Mouse (Mus musculus) cerebellum, postnatal 4 days (tissue): ENCODE results near the gene Gna15.

Source experiments
- DNase-seq, 2 experiments: peaks; one replicate each; pipeline ENCODE4 v3.0.0; 2022; ENCODE audit warnings: low spot score in 2 of 2, mixed read lengths in 1 of 2

Gna15 gene

GRCm38 (mm10) chr10:81495616-81496263 lies 28.3 kb downstream of the Gna15 start:
- no peak for DNase-seq

- DNase-seq = no peak
Measured at GRCm38 (mm10) chr10:81495151-81495550, 28.9 kb downstream of the Gna15 start.

DNA sequence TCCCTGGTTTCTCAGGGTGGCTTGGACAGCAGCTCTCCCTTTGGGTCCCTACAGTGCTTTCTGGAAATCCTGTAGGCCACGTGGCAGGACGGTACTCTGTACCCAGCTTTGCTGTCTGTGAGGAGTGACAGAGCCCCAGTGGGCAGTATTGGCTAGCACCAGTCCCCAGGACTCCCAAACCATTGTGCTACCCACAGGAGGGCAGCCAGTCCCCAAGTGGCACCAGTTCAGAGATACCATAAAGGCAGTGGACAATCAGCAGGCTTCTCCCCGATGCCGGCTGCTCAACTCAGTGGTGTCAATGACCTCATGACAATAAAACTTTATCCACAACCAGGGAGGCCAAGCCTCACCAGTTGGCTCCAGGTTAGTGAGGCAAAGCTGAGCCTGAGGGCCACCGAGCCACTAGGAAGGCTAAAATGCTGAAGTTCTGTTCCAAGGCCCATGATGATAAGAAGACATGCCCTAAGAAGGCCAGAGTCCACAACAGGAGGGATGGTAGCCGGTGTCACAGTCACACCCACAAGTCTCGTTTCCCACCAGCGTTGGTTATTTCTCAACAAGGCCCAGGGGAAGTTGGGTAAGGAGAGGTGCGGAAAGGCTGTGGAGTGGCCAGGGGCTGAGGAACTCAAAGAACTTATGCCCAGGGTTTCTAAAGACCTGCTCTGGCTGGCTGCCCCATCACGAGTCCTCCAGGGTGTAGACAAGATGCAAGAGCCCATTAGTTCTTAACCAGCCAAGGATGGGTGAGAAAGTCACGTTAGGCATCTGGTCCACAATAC lies 29.6 kb downstream of the Gna15 start:
- no peak for DNase-seq

GRCm38 (mm10) chr10:81493601-81494220 lies 30.3 kb downstream of the Gna15 start:
- DNase-seq = no peak

DNA sequence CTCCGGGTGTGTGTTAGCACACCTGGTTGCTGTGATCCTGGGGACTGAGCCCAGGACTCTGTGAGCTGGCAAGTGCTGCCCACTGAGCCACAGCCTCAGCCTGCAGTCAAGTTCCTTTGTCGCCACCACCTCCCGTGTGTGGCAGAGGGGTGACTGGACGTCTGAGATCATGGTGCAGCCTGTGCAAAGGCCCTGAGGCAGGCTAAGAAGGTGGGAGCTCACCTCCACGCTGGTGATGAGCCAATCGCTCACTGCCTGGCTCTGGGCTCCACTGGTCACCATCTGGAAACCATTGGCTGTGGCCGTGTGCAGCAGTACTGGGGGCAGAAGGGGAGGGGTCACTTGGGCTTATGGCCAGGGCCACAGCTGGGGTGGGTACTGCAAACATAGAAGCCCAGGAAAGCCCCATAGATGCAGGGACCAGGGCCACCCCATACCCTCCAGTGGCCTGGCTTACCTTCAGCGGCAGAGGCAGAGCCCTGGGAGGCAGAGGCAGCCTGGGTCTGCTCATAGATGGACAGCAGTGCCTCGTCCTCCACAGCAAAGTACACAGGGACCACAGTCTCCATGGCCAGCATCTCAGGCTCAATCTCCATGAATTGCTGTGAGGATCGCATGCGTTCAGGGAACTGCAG lies 31.3 kb downstream of the Gna15 start:
- no peak for DNase-seq

DNA sequence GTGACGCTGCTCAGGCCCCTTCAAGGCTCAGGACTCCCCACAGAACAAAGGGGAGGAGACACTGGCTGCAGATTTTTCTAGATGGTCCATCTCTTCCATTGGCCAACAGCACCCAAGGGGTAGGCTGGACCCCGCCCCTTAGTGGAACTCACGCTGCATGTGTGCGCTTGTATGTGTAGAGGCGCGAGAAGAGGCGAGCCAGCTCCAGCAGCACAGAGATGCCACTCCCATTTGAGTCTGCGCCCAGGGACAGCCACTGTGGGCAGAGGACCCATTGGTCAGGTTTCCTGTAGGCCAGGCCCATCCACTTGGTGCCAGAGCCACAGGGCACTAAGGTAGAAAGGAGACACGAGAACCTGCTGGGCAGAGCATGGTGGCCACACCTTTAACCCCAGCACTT lies 33.0 kb downstream of the Gna15 start:
- no peak for DNase-seq

DNA sequence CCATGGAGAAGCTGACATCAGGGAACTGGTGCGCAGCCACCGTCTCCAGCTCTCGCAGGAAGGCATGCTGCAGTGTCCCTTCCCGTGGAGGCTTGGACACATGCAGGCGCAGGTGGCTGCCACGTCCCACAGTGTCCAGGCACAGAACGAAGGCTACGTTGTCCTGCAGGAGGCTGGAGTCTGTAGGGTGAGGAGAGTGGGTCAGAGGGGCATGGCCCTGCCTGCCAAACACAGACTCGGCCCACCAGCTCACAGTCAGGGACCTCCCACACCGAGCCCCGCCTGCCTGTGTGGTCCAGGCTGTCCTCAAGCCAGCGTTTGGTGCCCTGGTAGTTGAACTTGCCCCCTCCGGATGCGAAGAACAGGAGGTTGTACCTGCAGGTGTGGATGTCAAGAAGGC lies 34.1 kb downstream of the Gna15 start:
- DNase-seq = no peak

DNA sequence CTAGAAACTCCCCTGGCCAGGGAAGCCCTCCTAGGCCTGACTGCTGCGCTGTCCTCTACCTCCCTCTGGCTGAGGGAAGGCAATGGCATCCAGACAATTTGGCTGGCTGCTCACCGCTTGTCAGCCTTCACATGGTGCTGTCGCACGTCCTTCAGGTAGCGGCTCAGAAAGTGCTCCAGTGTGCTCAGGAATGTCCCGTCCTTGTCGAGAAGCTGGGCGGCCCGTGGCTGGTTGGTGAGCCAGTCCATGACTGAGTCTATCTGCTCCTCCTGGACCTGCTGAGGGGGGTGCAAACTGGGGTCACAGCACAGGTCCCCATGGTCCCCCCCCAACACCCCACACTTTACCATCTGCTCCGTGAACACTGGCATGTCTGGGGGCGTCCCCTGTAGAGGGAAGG lies 35.9 kb downstream of the Gna15 start:
- DNase-seq = no peak

DNA sequence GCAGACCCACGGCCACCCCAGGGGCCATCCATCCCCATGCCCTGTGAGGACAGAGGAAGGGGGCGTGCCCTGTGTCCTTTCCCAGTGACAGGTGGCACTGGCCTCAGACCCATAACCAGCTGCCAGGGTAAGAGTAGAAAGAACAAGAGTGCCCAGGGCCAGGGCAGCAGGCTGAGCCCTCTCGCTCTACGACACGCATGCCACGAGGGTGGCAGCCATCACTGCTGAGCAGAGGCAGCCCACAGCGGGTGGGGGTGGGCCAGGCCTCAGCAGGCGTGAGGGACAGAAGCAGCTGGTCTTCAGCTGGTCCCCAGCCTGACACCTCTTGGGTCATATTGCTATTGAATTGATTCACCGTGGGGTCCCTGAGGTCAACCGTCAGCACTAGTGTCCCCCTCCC lies 37.5 kb downstream of the Gna15 start:
- DNase-seq = no peak

GRCm38 (mm10) chr10:81485479-81486018 lies 38.5 kb downstream of the Gna15 start:
- no peak for DNase-seq

- DNase-seq = no peak
Measured at GRCm38 (mm10) chr10:81485060-81485449, 39.0 kb downstream of the Gna15 start.

DNA sequence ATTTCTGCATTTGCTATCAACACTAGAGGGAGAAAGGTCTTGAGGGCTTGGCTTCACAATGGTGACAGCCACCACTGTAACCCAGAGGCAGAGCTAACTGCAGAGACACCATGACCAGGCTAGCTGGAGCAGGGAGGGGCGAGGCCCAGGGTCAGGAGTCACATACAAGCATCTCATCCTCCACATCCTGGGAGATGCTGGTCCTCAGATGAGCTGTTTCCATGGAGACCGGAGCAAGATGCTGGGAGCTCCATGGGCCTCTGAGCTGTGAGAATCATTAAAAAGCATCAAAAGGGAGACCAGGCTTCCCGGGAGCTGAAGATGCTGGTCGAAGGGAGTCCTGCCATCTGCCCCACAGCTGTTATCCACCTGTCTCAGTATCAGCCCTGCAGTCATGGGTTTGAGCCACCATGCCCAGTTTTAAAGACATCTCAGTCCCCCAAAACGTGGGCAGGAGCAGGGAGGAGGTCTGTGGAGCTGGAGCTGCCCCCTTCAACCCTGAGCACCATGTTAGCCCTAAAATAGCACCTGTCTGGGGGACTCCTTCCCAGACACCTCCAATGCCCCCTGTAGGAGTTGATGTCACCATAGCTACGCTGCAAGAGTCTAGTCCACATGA lies 39.5 kb downstream of the Gna15 start:
- no peak for DNase-seq

GRCm38 (mm10) chr10:81483983-81484382 lies 40.0 kb downstream of the Gna15 start:
- DNase-seq = peak in 1 of 2 experiments; percentile 64

GRCm38 (mm10) chr10:81482533-81482889 lies 41.5 kb downstream of the Gna15 start, which contains the start of gene Celf5:
Celf5 (minus strand) TSS chr10:81482709.
- DNase-seq = peak; percentile 55 to 79

GRCm38 (mm10) chr10:81481605-81482532 lies 42.2 kb downstream of the Gna15 start:
- DNase-seq = no peak

- no peak for DNase-seq
Measured at GRCm38 (mm10) chr10:81474461-81474860, 49.6 kb downstream of the Gna15 start.

DNA sequence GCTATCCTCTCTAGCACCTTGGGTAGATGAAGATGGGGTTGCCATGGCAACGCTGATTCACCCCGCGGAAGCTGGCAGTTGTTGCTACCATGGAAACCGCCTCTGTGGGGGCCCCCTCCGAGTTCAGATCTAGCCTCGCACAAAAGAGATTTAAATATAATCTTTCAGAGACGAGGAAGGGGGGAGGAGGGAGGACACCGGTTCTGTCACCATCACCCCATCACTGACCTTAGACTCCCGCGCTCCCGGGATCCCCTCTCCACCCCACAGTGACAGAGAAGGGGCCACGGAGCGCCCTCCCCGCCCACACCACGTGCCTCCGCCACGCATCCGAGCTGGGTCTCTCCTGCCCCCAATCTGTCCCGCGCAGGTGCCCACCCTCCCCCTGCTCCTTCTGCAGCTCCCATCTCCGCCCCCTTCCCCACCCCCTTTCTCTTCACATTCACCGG lies 51.0 kb downstream of the Gna15 start:
- peak in 1 of 2 experiments; percentile 72 for DNase-seq

DNA sequence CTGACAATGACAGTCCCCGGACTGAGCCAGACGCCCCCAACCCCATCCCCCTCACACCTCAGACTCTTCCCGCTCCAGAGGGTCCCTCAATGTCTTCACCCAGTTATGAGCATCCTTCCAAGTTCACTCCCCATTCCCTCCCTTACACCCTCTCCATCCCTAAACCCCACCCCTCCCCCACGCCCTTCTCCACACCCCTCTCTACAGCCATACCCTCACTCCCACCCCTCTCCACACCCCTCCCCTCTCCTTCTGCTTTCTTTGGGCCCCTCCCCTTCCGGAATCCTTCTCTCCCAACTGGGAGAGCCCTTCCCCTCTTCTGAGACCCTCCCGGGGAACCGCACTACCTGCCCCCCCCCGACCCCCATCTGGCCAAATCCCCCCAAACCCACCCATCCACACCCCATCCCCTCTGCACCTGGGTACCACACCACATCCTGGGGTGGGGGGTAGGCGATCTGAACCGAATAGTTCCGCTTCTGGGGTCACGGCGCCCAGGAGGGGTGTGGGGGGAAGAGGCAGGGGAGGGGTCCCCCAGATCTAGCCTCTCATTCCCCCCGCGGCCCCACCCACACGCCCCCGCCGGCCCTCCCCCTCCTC lies 51.5 kb downstream of the Gna15 start:
- no peak for DNase-seq

GRCm38 (mm10) chr10:81470454-81470853 lies 53.6 kb downstream of the Gna15 start:
- no peak for DNase-seq

- no peak for DNase-seq
Measured at GRCm38 (mm10) chr10:81469253-81469652, 54.8 kb downstream of the Gna15 start.
